Mouse (Mus musculus): ENCODE results near the gene Inafm1. TPM values are rescaled to one million over a fixed set of nuclear protein-coding genes. Genes with fewer than 3 reads are reported as not detected.

Inafm1 gene
- polyA plus RNA-seq (2012; rRNA removed), result 54.0 and 76.4 TPM in 2 replicates

- Histone ChIP-seq H3K4me1 (ENCODE audit: control insufficient read depth, insufficient read depth, low read length) (peaks cover 10% of the 10 kb centered on the region), H3K4me3 (replicated peaks; ENCODE audit: extremely low read depth, low read depth, low read length) (peak within 1 kb of the TSS; percentile 86)
- peak; percentile 82 for DNase-seq
- TF ChIP-seq CTCF (IDR thresholded peaks at IDR 0.05; ENCODE audit: insufficient read depth, low read length) (no peak), POLR2A (IDR thresholded peaks at IDR 0.05; ENCODE audit: borderline replicate concordance, extremely low read depth, low read depth, low read length) (peak; percentile 15; the same call in 1 of the 2 replicates)
- under 1% methylated on average over 49 of the region's 49 CpGs for WGBS
These were observed at the start of gene Inafm1 for GRCm38 (mm10) chr7:16273081-16273765. Gene Inafm1, minus strand, starts transcription at chr7:16273617.

GRCm38 (mm10) chr7:16320479-16320878 is 47.1 kb upstream of the Inafm1 start:
- WGBS, result 78% methylated on average over 6 of the region's 6 CpGs
- DNase-seq, result no peak
- H3K4me1 ChIP-seq (ENCODE audit: control insufficient read depth, insufficient read depth, low read length), result peaks cover 3% of the 10 kb centered on the region; the same call in 1 of the 2 replicates
- TF ChIP-seq CTCF (IDR thresholded peaks at IDR 0.05; ENCODE audit: insufficient read depth, low read length) (no peak), POLR2A (IDR thresholded peaks at IDR 0.05; ENCODE audit: borderline replicate concordance, extremely low read depth, low read depth, low read length) (no peak)
- H3K4me3 ChIP-seq (replicated peaks; ENCODE audit: extremely low read depth, low read depth, low read length), result no peak overlapping the region

- H3K4me3 ChIP-seq (replicated peaks; ENCODE audit: extremely low read depth, low read depth, low read length), result no peak overlapping the region
- 66% methylated on average over 4 of the region's 4 CpGs for WGBS
- DNase-seq, result no peak
- TF ChIP-seq POLR2A (IDR thresholded peaks at IDR 0.05; ENCODE audit: borderline replicate concordance, extremely low read depth, low read depth, low read length), result no peak
- H3K4me1 ChIP-seq (ENCODE audit: control insufficient read depth, insufficient read depth, low read length), result peaks cover 7% of the 10 kb centered on the region
These were observed 45.8 kb upstream of the Inafm1 start for GRCm38 (mm10) chr7:16319216-16319615.

- Histone ChIP-seq H3K4me3 (replicated peaks; ENCODE audit: extremely low read depth, low read depth, low read length) (no peak overlapping the region), H3K4me1 (ENCODE audit: control insufficient read depth, insufficient read depth, low read length) (peaks cover 8% of the 10 kb centered on the region)
- no peak for DNase-seq
- TF ChIP-seq POLR2A (IDR thresholded peaks at IDR 0.05; ENCODE audit: borderline replicate concordance, extremely low read depth, low read depth, low read length) (no peak), CTCF (IDR thresholded peaks at IDR 0.05; ENCODE audit: insufficient read depth, low read length) (no peak)
- 82% methylated on average over 14 of the region's 14 CpGs for WGBS
These were observed 43.7 kb upstream of the Inafm1 start for GRCm38 (mm10) chr7:16317094-16317493.

GRCm38 (mm10) chr7:16315222-16315759 is 41.9 kb upstream of the Inafm1 start:
- Histone ChIP-seq H3K4me3 (replicated peaks; ENCODE audit: extremely low read depth, low read depth, low read length) (no peak overlapping the region), H3K4me1 (ENCODE audit: control insufficient read depth, insufficient read depth, low read length) (peaks cover 14% of the 10 kb centered on the region)
- WGBS, result 36% methylated on average over 4 of the region's 4 CpGs
- TF ChIP-seq CTCF (IDR thresholded peaks at IDR 0.05; ENCODE audit: insufficient read depth, low read length) (no peak), POLR2A (IDR thresholded peaks at IDR 0.05; ENCODE audit: borderline replicate concordance, extremely low read depth, low read depth, low read length) (no peak)
- peak; percentile 43 for DNase-seq

- no peak for TF ChIP-seq CTCF (IDR thresholded peaks at IDR 0.05; ENCODE audit: insufficient read depth, low read length)
- TF ChIP-seq POLR2A (IDR thresholded peaks at IDR 0.05; ENCODE audit: borderline replicate concordance, extremely low read depth, low read depth, low read length), result no peak
- 18% methylated on average over 13 of the region's 13 CpGs for WGBS
- Histone ChIP-seq H3K4me1 (ENCODE audit: control insufficient read depth, insufficient read depth, low read length) (peaks cover 14% of the 10 kb centered on the region), H3K4me3 (replicated peaks; ENCODE audit: extremely low read depth, low read depth, low read length) (peak overlapping the region; percentile 60)
- peak; percentile 27 for DNase-seq
These were observed 40.9 kb upstream of the Inafm1 start for GRCm38 (mm10) chr7:16314221-16314775.

- under 1% methylated on average over 66 of the region's 66 CpGs for WGBS
- Histone ChIP-seq H3K4me3 (replicated peaks; ENCODE audit: extremely low read depth, low read depth, low read length) (peak overlapping the region; percentile 89), H3K4me1 (ENCODE audit: control insufficient read depth, insufficient read depth, low read length) (peaks cover 17% of the 10 kb centered on the region)
- peak; percentile 86 for DNase-seq
- no peak for TF ChIP-seq CTCF (IDR thresholded peaks at IDR 0.05; ENCODE audit: insufficient read depth, low read length)
- peak; percentile 99 for TF ChIP-seq POLR2A (IDR thresholded peaks at IDR 0.05; ENCODE audit: borderline replicate concordance, extremely low read depth, low read depth, low read length)
These were observed 40.2 kb upstream of the Inafm1 start for GRCm38 (mm10) chr7:16313481-16314220.

- TF ChIP-seq CTCF (IDR thresholded peaks at IDR 0.05; ENCODE audit: insufficient read depth, low read length) (no peak), POLR2A (IDR thresholded peaks at IDR 0.05; ENCODE audit: borderline replicate concordance, extremely low read depth, low read depth, low read length) (peak; percentile 75; the same call in 1 of the 2 replicates)
- Histone ChIP-seq H3K4me1 (ENCODE audit: control insufficient read depth, insufficient read depth, low read length) (peaks cover 17% of the 10 kb centered on the region), H3K4me3 (replicated peaks; ENCODE audit: extremely low read depth, low read depth, low read length) (peak overlapping the region; percentile 89)
- 2% methylated on average over 12 of the region's 12 CpGs for WGBS
- peak; percentile 84 for DNase-seq
These were observed 39.4 kb upstream of the Inafm1 start for GRCm38 (mm10) chr7:16312672-16313311.

Data from lung, adult 2 months (tissue).